Mouse (Mus musculus) forebrain, embryonic 15.5 days (tissue): ENCODE results near the gene Mdc1. TPM values are rescaled to one million over a fixed set of nuclear protein-coding genes. Genes with fewer than 3 reads are reported as not detected.

Source experiments
- ATAC-seq: fragments of 200-750 bp; cut with Nextera tagmentation; replicated peaks from 2 replicates; pipeline ENCODE4 v1.8.0; 2017; ENCODE audit warnings: mild to moderate bottlenecking, moderate TSS enrichment, moderate library complexity
- H3K27ac ChIP-seq: fragments of 300-500 bp; sonication (generic); replicated peaks from 2 replicates; pipeline ENCODE4 v1.5.1; 2015; ENCODE audit warnings: mild to moderate bottlenecking, inconsistent platforms
- H3K27me3 ChIP-seq: fragments of 300-500 bp; sonication (generic); 2 replicates; pipeline ENCODE4 v1.6.1; 2015; ENCODE audit warnings: inconsistent platforms
- H3K36me3 ChIP-seq: fragments of 300-500 bp; sonication (generic); 2 replicates; pipeline ENCODE4 v1.6.1; 2015; ENCODE audit warnings: mild to moderate bottlenecking, inconsistent platforms
- H3K4me1 ChIP-seq: fragments of 300-500 bp; sonication (generic); 2 replicates; pipeline ENCODE4 v1.6.1; 2015; ENCODE audit warnings: inconsistent platforms
- H3K4me2 ChIP-seq: fragments of 300-500 bp; sonication (generic); replicated peaks from 2 replicates; pipeline ENCODE4 v1.6.1; 2015; ENCODE audit warnings: mild to moderate bottlenecking, inconsistent platforms
- H3K4me3 ChIP-seq: fragments of 300-500 bp; sonication (generic); 2 replicates; pipeline ENCODE4 v1.5.1; 2015; ENCODE audit warnings: mild to moderate bottlenecking, inconsistent platforms
- H3K9ac ChIP-seq: fragments of 300-500 bp; sonication (generic); replicated peaks from 2 replicates; pipeline ENCODE4 v1.6.1; 2015; ENCODE audit warnings: mild to moderate bottlenecking, inconsistent platforms
- H3K9me3 ChIP-seq: fragments of 300-500 bp; sonication (generic); 2 replicates; pipeline ENCODE4 v1.6.1; 2016; ENCODE audit warnings: inconsistent platforms
- WGBS: fragments of 180-500 bp; shearing (Covaris S2); methylation state at CpG from one replicate; pipeline ENCODE4 v1.1.7; 2015; ENCODE audit warnings: mixed read lengths; 5-methylcytosine and 5-hydroxymethylcytosine counted together
- polyA plus RNA-seq: library from polyadenylated mRNA; unstranded; fragments of >200 nt; fragmentation: Nextera tagmentation; extraction: Ambion mirVana; gene quantifications from 2 replicates; pipeline ENCODE4 v1.2.1, GENCODE M21; 2015

The Mdc1 gene
- polyA plus RNA-seq, 1 experiment from 2014 or later, result 11.7 TPM

GRCm38 (mm10) chr17:35824402-35824801 is 16.9 kb upstream of the Mdc1 start:
- H3K4me2 ChIP-seq, result peak overlapping the region; percentile 86; the same call in 1 of the 2 replicates
- no peak for ATAC-seq
- peaks cover 25% of the 10 kb centered on the region for H3K36me3 ChIP-seq
- 68% methylated on average over 7 of the region's 7 CpGs for WGBS
- H3K27me3 ChIP-seq, result no peaks in the 10 kb centered on the region; the same call in 1 of the 2 replicates
- H3K4me3 ChIP-seq, result peak overlapping the region; percentile 86
- H3K9ac ChIP-seq, result peak overlapping the region; percentile 80; the same call in 1 of the 2 replicates
- no peak overlapping the region; the same call in 1 of the 2 replicates for H3K27ac ChIP-seq
- H3K4me1 ChIP-seq, result peaks cover 33% of the 10 kb centered on the region
- no peaks in the 10 kb centered on the region for H3K9me3 ChIP-seq

- Histone ChIP-seq H3K36me3 (peaks cover 25% of the 10 kb centered on the region), H3K27me3 (no peaks in the 10 kb centered on the region; the same call in 1 of the 2 replicates), H3K9ac (no peak overlapping the region), H3K27ac (no peak overlapping the region), H3K9me3 (no peaks in the 10 kb centered on the region), H3K4me3 (no peak overlapping the region), H3K4me2 (no peak overlapping the region), H3K4me1 (peaks cover 41% of the 10 kb centered on the region)
- WGBS, result 89% methylated on average over 13 of the region's 13 CpGs
- ATAC-seq, result no peak
These were observed 16.0 kb upstream of the Mdc1 start for GRCm38 (mm10) chr17:35825109-35825850.

DNA sequence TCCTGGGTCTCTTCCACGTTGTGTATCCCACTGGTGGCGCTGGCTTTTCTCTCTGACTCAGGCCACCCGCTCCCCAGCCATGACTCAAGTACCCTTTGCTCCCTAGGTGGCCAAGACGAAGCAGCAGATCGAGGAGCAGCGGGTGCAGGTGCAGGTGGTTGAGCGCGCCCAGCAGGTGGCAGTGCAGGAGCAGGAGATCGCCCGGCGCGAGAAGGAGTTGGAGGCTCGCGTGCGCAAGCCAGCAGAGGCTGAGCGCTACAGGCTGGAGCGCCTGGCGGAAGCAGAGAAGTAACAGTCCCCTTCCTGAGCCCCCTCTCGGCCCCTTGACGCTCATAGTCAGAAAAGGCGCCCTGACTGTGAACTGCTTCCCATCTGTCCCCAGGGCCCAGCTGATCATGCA is 11.6 kb upstream of the Mdc1 start:
- ATAC-seq, result peak; percentile 65
- Histone ChIP-seq H3K4me2 (0 out of 2 replicates have a peak overlapping the region, but pooled peaks have one; percentile 3), H3K9ac (no peak overlapping the region), H3K9me3 (no peaks in the 10 kb centered on the region), H3K4me1 (peaks cover 34% of the 10 kb centered on the region), H3K36me3 (peaks cover 64% of the 10 kb centered on the region), H3K4me3 (peak overlapping the region; percentile 14), H3K27me3 (no peaks in the 10 kb centered on the region), H3K27ac (peak overlapping the region; percentile 20; the same call in 1 of the 2 replicates)
- WGBS, result under 1% methylated on average over 21 of the region's 21 CpGs

DNA sequence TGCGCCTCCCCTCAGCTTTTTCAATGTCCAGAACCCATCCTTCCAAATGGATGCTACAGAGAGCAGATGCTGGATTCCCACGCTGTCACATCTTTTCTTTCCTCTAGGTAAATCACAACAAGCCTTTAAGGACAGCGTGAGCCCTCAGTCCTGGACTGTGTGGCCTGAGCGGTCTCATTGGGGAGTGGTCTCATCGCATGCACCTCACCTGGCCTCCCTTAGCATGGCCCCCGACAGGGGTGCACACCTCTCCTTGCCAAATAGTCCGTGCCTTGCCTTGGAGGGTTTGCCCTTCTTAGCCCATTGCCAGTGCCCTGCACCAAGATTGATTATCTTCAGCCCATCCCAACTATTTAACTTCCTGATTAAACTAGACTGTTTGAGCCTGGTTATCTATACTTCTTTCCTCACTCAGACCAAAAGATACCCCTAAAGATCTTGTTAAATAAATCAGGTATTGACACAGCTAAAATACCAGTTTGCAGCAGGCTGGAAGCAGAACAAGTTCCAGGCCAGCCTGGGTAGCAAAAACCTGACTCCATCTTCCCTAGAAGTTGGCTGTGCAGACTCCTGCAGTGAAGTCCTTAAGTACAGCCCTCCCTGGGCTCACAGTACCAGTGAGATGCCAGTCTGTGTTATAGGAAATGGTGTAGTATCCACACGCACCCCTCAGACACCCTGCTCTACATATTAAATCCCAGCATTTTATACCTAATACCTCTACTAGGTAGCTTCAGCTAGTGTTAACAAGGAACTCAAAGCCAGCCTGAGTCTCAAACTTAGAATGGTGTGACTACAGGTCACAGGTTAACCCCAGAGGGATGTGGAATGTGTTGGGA is 8.7 kb upstream of the Mdc1 start:
- Histone ChIP-seq H3K4me3 (no peak overlapping the region), H3K4me2 (no peak overlapping the region), H3K9me3 (no peaks in the 10 kb centered on the region), H3K36me3 (peaks cover 61% of the 10 kb centered on the region), H3K27ac (peak overlapping the region; percentile 7; the same call in 1 of the 2 replicates), H3K4me1 (peaks cover 51% of the 10 kb centered on the region), H3K9ac (no peak overlapping the region), H3K27me3 (no peaks in the 10 kb centered on the region)
- ATAC-seq, result no peak
- 64% methylated on average over 8 of the region's 8 CpGs for WGBS

DNA sequence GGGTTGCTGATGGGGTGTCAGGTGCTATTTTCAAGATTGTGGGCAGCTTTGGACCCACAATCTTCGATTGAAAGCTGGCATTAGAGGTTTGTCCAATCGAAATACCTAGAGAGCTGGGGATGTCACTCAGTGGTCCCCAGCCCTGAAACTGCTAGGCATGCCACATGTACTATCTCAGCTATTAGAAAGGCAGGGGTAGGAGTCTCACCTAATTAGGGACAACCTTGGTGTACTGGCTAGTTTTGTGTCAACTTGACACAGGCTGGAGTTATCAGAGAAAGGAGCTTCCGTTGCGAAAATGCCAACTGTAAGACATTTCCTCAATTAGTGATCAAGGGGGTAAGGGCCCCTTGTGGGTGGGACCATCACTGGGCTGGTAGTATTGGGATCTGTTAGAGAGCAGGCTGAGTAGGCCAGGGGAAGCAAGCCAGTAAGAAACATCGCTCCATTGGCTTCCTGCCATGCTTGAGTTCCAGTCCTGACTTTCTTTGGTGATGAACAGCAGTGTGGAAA is 8.0 kb upstream of the Mdc1 start:
- Histone ChIP-seq H3K4me1 (peaks cover 51% of the 10 kb centered on the region), H3K4me3 (no peak overlapping the region), H3K27ac (peak overlapping the region; percentile 7; the same call in 1 of the 2 replicates), H3K9me3 (no peaks in the 10 kb centered on the region), H3K9ac (no peak overlapping the region), H3K4me2 (peak overlapping the region; percentile 77; the same call in 1 of the 2 replicates), H3K27me3 (no peaks in the 10 kb centered on the region), H3K36me3 (peaks cover 59% of the 10 kb centered on the region)
- ATAC-seq, result no peak
- 21% methylated on average over 5 of the region's 5 CpGs for WGBS

DNA sequence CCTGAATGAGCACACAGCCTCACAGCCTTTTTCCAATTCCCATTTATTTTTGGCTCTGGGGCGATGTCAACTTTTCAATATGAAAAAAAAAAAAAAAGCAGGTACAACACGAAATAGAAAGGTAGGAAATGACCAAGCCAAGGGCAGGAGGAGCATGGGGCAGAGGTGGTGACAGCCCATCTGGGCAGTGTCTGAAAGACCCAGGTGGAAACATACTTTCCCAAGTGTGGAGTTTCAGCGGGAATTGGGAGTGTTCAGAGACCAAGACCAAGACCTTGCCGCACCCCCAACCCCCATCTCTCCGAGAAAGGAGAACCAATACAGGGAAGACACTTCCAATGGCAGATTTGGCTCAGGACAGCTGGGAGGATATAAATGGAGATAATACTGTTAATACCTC is 7.4 kb upstream of the Mdc1 start:
- Histone ChIP-seq H3K4me2 (peak overlapping the region; percentile 77), H3K27me3 (no peaks in the 10 kb centered on the region), H3K4me3 (no peak overlapping the region; the same call in 1 of the 2 replicates), H3K36me3 (peaks cover 54% of the 10 kb centered on the region), H3K9ac (0 out of 2 replicates have a peak overlapping the region, but pooled peaks have one; percentile 1), H3K27ac (0 out of 2 replicates have a peak overlapping the region, but pooled peaks have one; percentile 15), H3K9me3 (no peaks in the 10 kb centered on the region), H3K4me1 (peaks cover 54% of the 10 kb centered on the region)
- ATAC-seq, result no peak
- 54% methylated on average over 5 of the region's 5 CpGs for WGBS

DNA sequence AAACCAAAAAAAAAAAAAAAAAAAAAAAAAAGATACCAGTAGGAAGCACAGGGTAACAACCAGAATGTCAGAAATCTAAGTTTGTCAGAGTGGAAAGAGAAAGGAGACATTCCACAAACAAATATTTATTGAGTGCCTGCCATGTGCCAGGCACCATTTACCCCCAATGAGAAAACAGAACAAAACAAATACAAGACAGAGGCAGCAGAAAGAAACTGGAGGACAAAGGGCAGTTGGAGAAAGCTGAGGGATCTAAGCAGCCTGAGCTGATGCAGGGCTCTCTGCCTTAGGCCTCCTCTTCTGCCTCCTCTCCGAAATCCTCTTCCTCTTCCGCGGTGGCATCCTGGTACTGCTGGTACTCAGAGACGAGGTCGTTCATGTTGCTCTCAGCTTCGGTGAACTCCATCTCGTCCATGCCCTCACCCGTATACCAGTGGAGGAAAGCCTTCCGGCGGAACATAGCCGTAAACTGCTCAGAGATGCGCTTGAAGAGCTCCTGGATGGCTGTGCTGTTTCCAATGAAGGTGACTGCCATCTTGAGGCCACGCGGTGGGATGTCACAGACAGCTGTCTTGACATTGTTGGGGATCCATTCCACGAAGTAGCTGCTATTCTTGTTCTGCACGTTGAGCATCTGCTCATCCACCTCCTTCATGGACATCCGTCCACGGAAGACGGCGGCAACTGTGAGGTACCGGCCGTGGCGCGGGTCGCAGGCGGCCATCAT is 6.5 kb upstream of the Mdc1 start:
- Histone ChIP-seq H3K36me3 (peaks cover 54% of the 10 kb centered on the region), H3K4me2 (peak overlapping the region; percentile 77), H3K27ac (0 out of 2 replicates have a peak overlapping the region, but pooled peaks have one; percentile 97), H3K4me3 (peak overlapping the region; percentile 81), H3K9ac (peak overlapping the region; percentile 95), H3K9me3 (no peaks in the 10 kb centered on the region), H3K27me3 (no peaks in the 10 kb centered on the region), H3K4me1 (peaks cover 57% of the 10 kb centered on the region)
- ATAC-seq, result no peak
- 73% methylated on average over 26 of the region's 26 CpGs for WGBS

DNA sequence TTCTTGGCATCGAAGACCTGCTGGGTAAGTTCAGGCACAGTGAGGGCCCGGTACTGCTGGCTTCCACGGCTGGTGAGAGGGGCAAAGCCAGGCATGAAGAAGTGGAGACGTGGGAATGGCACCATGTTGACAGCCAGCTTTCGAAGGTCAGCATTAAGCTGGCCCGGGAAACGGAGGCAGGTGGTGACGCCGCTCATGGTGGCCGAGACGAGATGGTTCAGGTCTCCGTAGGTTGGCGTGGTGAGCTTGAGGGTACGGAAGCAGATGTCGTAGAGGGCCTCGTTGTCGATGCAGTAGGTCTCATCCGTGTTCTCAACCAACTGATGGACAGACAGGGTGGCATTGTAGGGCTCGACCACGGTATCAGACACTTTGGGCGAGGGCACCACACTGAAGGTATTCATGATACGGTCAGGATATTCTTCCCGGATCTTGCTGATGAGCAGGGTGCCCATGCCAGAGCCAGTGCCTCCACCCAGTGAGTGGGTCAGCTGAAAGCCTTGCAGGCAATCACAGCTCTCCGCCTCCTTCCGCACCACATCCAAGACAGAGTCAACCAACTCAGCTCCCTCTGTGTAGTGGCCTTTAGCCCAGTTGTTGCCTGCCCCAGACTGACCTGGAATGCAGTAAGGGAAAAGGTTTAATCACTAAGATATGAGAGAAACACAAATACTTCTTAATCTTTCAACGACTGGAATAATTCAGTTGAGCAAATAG is 5.7 kb upstream of the Mdc1 start:
- peak overlapping the region; percentile 77 for H3K4me2 ChIP-seq
- no peaks in the 10 kb centered on the region for H3K27me3 ChIP-seq
- H3K4me3 ChIP-seq, result peak overlapping the region; percentile 81
- ATAC-seq, result no peak
- H3K36me3 ChIP-seq, result peaks cover 51% of the 10 kb centered on the region
- H3K27ac ChIP-seq, result peak overlapping the region; percentile 97
- no peaks in the 10 kb centered on the region for H3K9me3 ChIP-seq
- peaks cover 54% of the 10 kb centered on the region for H3K4me1 ChIP-seq
- H3K9ac ChIP-seq, result peak overlapping the region; percentile 95
- WGBS, result 69% methylated on average over 26 of the region's 26 CpGs

DNA sequence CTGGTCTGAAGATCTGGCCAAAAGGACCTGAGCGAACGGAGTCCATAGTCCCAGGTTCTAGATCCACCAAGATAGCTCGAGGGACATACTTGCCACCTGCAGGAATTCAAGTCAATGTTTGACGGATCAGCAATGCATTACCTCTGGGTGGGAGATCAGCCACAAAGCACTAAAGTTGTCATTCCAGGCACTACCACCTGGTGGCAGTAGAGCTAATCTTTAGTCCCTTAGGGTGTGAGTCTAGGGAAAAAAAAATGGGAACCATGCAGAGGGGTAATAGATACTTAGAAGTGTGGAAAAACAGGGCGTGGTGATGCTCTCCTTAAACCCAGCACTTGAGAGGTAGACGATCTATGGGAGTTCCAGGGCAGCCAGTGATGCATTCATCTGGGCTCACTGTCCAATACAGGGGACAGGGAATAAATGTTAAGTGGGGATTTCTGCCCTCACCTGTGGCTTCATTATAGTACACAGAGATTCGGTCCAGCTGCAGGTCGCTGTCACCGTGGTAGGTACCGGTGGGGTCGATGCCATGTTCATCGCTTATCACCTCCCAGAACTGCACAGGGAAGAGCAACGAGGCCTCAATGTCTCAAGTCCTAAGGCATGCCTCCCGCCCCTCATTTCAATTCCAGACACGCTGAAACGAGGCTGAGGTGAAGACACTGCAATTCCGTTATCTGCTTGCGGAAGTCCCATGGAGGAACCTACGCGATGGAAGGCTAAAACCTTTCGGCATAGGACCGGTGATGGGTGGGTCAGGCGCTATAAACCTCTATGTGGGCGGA is 4.9 kb upstream of the Mdc1 start:
- peaks cover 54% of the 10 kb centered on the region for H3K4me1 ChIP-seq
- ATAC-seq, result no peak
- WGBS, result 7% methylated on average over 24 of the region's 24 CpGs
- no peaks in the 10 kb centered on the region for H3K27me3 ChIP-seq
- peak overlapping the region; percentile 97 for H3K27ac ChIP-seq
- peak overlapping the region; percentile 95 for H3K9ac ChIP-seq
- H3K4me3 ChIP-seq, result peak overlapping the region; percentile 81
- peaks cover 45% of the 10 kb centered on the region for H3K36me3 ChIP-seq
- no peaks in the 10 kb centered on the region for H3K9me3 ChIP-seq
- H3K4me2 ChIP-seq, result peak overlapping the region; percentile 77

DNA sequence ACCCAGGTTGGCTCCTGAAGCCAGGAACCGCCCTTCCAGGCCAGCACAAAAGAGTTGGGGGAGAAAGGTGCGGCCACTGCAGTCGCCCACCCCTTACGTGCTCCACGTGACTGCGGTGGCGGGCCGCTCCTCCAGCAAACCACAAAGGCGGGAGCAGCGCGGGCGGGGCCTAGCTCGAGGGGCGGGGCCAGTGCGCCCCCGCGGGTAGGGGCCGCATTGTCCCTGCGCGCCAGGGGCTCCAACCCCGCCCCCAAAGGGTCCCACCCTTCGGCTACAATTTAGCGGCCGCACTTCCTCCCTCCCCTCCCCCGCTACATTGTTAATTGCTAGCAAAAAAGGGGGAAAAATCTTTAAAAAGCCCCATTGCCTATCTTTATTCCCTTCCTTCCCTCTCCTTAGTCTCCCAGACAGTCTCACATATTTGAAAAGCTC is 4.3 kb upstream of the Mdc1 start:
- Histone ChIP-seq H3K27me3 (no peaks in the 10 kb centered on the region), H3K9me3 (no peaks in the 10 kb centered on the region), H3K4me1 (peaks cover 58% of the 10 kb centered on the region), H3K4me2 (peak overlapping the region; percentile 77), H3K27ac (peak overlapping the region; percentile 97), H3K36me3 (peaks cover 41% of the 10 kb centered on the region), H3K9ac (peak overlapping the region; percentile 95), H3K4me3 (peak overlapping the region; percentile 81)
- WGBS, result 1% methylated on average over 23 of the region's 25 CpGs
- ATAC-seq, result peak; percentile 31
